ENCODE assay signal across 8 mouse cellular contexts in genomic region chr6:120579110-120579830, GRCm38 (mm10). TPM values are rescaled to one million over a fixed set of nuclear protein-coding genes. Genes with fewer than 3 reads are reported as not detected.
A peak's percentile ranks its signal among the peaks of the same experiment; 100 is the strongest.
DNase-seq lines count a peak whose midpoint lies in the region; ATAC-seq and TF ChIP-seq lines count a peak whose summit lies in the region.

No protein-coding gene starts in this region.

- H3K79me2 ChIP-seq in heart, adult 2 months (replicated peaks; ENCODE audit: control insufficient read depth, insufficient read depth, low read length), result no peaks in the 10 kb centered on the region

- TF ChIP-seq CTCF in heart, adult 2 months (IDR thresholded peaks at IDR 0.05), result no peak
- TF ChIP-seq CTCF in cortical plate, adult 2 months (IDR thresholded peaks at IDR 0.05; ENCODE audit: extremely low read depth, insufficient read depth, low read length), result no peak
- no peak for TF ChIP-seq CTCF in thymus, adult 2 months (IDR thresholded peaks at IDR 0.05; ENCODE audit: borderline replicate concordance, control insufficient read depth, extremely low read depth, insufficient read depth, low read length, poor library complexity)

- peak overlapping the region; percentile 79 for H3K27ac ChIP-seq in heart, adult 2 months
- H3K27ac ChIP-seq in cortical plate, adult 2 months (ENCODE audit: insufficient read depth, low read length), result no peak overlapping the region
- no peak overlapping the region for H3K27ac ChIP-seq in heart, embryonic 15.5 days
- peak overlapping the region; percentile 70 for H3K27ac ChIP-seq in midbrain, embryonic 16.5 days (ENCODE audit: low read length)
- H3K27ac ChIP-seq in thymus, adult 2 months (ENCODE audit: control insufficient read depth, insufficient read depth, low read length), result peak overlapping the region; percentile 92

- ATAC-seq in heart, embryonic 15.5 days (replicated peaks; ENCODE audit: insufficient number of reproducible peaks, insufficient read depth, low FRiP score, low read depth), result no peak
- ATAC-seq in midbrain, embryonic 16.5 days, result peak; percentile 22; the same call in 1 of the 2 replicates

- H3K27me3 ChIP-seq in heart, adult 2 months (ENCODE audit: control insufficient read depth, insufficient read depth, low read length), result no peaks in the 10 kb centered on the region
- H3K27me3 ChIP-seq in heart, embryonic 15.5 days, result 0 out of 2 replicates have a peak, but pooled peaks cover 12% of the 10 kb centered on the region
- no peaks in the 10 kb centered on the region for H3K27me3 ChIP-seq in midbrain, embryonic 16.5 days (ENCODE audit: control insufficient read depth, insufficient read depth, low read depth, low read length)
- no peaks in the 10 kb centered on the region for H3K27me3 ChIP-seq in thymus, adult 2 months (ENCODE audit: control insufficient read depth, insufficient read depth, low read length)

- peak overlapping the region; percentile 60 for H3K9ac ChIP-seq in heart, adult 2 months (ENCODE audit: low read depth, low read length)
- H3K9ac ChIP-seq in heart, embryonic 15.5 days, result peak overlapping the region; percentile 47
- peak overlapping the region; percentile 66 for H3K9ac ChIP-seq in midbrain, embryonic 16.5 days (ENCODE audit: low read depth, low read length)

- intact Hi-C loops in heart, adult 2 months (cut with DNase I), result no loop called here

- WGBS in heart, adult 2 months, result 17% methylated on average over 21 of the region's 21 CpGs
- 4% methylated on average over 21 of the region's 21 CpGs for WGBS in heart, embryonic 15.5 days
- WGBS in midbrain, embryonic 16.5 days, result 3% methylated on average over 21 of the region's 21 CpGs
- 31% methylated on average over 21 of the region's 21 CpGs for WGBS in thymus, adult 2 months

- TF ChIP-seq EP300 in heart, adult 2 months (IDR thresholded peaks at IDR 0.05; ENCODE audit: insufficient read depth, low read depth, low read length), result no peak

- H3K4me3 ChIP-seq in heart, adult 2 months, result peak overlapping the region; percentile 38
- H3K4me3 ChIP-seq in cortical plate, adult 2 months (ENCODE audit: insufficient read depth, low read length), result peak overlapping the region; percentile 13; the same call in 1 of the 2 replicates
- peak overlapping the region; percentile 55 for H3K4me3 ChIP-seq in heart, embryonic 15.5 days
- H3K4me3 ChIP-seq in midbrain, embryonic 16.5 days (ENCODE audit: low read depth, low read length), result peak overlapping the region; percentile 47
- H3K4me3 ChIP-seq in thymus, adult 2 months (ENCODE audit: control insufficient read depth, insufficient read depth, low read length), result peak overlapping the region; percentile 27

- H3K4me2 ChIP-seq in heart, embryonic 15.5 days, result peak overlapping the region; percentile 86
- peak overlapping the region; percentile 94 for H3K4me2 ChIP-seq in midbrain, embryonic 16.5 days (ENCODE audit: low read length)

- H3K4me1 ChIP-seq in heart, adult 2 months (ENCODE audit: control insufficient read depth, insufficient read depth, low read length), result peaks cover 2% of the 10 kb centered on the region; the same call in 1 of the 2 replicates
- no peaks in the 10 kb centered on the region for H3K4me1 ChIP-seq in cortical plate, adult 2 months (ENCODE audit: control insufficient read depth, insufficient read depth, low read length)
- peaks cover 16% of the 10 kb centered on the region for H3K4me1 ChIP-seq in heart, embryonic 15.5 days (replicated peaks)
- H3K4me1 ChIP-seq in midbrain, embryonic 16.5 days (ENCODE audit: control insufficient read depth, insufficient read depth, low read length), result peaks cover 17% of the 10 kb centered on the region
- H3K4me1 ChIP-seq in thymus, adult 2 months (replicated peaks; ENCODE audit: control insufficient read depth, insufficient read depth, low read length), result peaks cover 24% of the 10 kb centered on the region

- H3K36me3 ChIP-seq in heart, adult 2 months (ENCODE audit: control insufficient read depth, insufficient read depth, low read length), result no peaks in the 10 kb centered on the region
- no peaks in the 10 kb centered on the region for H3K36me3 ChIP-seq in heart, embryonic 15.5 days
- H3K36me3 ChIP-seq in midbrain, embryonic 16.5 days (ENCODE audit: control insufficient read depth, insufficient read depth, low read length), result no peaks in the 10 kb centered on the region
- no peaks in the 10 kb centered on the region for H3K36me3 ChIP-seq in thymus, adult 2 months (ENCODE audit: control insufficient read depth, insufficient read depth, low read length)

- peak; percentile 37 to 49 for DNase-seq in heart, adult 2 months
- DNase-seq in heart, adult 8-10 months (ENCODE audit: low spot score), result no peak
- DNase-seq in kidney, postnatal 36 days, result peak; percentile 76 to 80
- peak; percentile 49 for DNase-seq in thymus, adult 2 months
- no peak for DNase-seq in adipocyte (ENCODE audit: low spot score)

- H3K9me3 ChIP-seq in heart, embryonic 15.5 days (replicated peaks), result no peaks in the 10 kb centered on the region
- H3K9me3 ChIP-seq in midbrain, embryonic 16.5 days (replicated peaks; ENCODE audit: control insufficient read depth, low read length, poor library complexity, severe bottlenecking), result no peaks in the 10 kb centered on the region

- no peak for TF ChIP-seq POLR2A in heart, adult 2 months (IDR thresholded peaks at IDR 0.05; ENCODE audit: insufficient read depth, low read depth, low read length)
- no peak for TF ChIP-seq POLR2A in cortical plate, adult 2 months (IDR thresholded peaks at IDR 0.05; ENCODE audit: extremely low read depth, insufficient read depth, low read length)
- TF ChIP-seq POLR2A in thymus, adult 2 months (IDR thresholded peaks at IDR 0.05; ENCODE audit: control insufficient read depth, extremely low read depth, insufficient read depth, low read length, poor library complexity), result no peak

RNA-seq across cellular contexts. Expression of gene Hdhd5, which starts 48.2 kb away (rescaled TPM):
- total RNA-seq in heart, adult 2 months (2021), result 10 to 100 TPM; 17.1 to 18.4 TPM
- polyA plus RNA-seq in heart, adult 2 months (2012; rRNA removed), result 29.9 and 38.7 TPM in 2 replicates
- 10 to 100 TPM; 20.1 to 25.0 (median 22.9) TPM for total RNA-seq in heart, adult 8-10 months (2022)
- polyA plus RNA-seq in cortical plate, adult 2 months (2012; rRNA removed), result 45.6 and 46.9 TPM in 2 replicates
- 12.4 and 15.6 TPM in 2 replicates for polyA plus RNA-seq in heart, embryonic 15.5 days (2015; fragmentation: Nextera tagmentation; extraction: Ambion mirVana)
- 14.6 and 15.0 TPM in 2 replicates for polyA plus RNA-seq in midbrain, embryonic 16.5 days (2015; fragmentation: Nextera tagmentation; extraction: Ambion mirVana)
- 62.4 and 74.5 TPM in 2 replicates for polyA plus RNA-seq in thymus, adult 2 months (2012; rRNA removed)

Comparison
In these comparisons a context has a peak if more than half of its experiments do, and no peak if none do; other contexts are left out.
1. DNase-seq: peak in heart, adult 2 months (2 of 2), kidney, postnatal 36 days (2 of 2) and thymus, adult 2 months (single experiment); none in heart, adult 8-10 months (single experiment) and adipocyte (single experiment).
2. H3K27ac ChIP-seq: peak in heart, adult 2 months (single experiment), midbrain, embryonic 16.5 days (single experiment) and thymus, adult 2 months (single experiment); none in cortical plate, adult 2 months (single experiment) and heart, embryonic 15.5 days (single experiment).
3. Peak in every context shown above with its lines, with median percentiles within 50 percentile points of each other: H3K4me3 ChIP-seq and H3K9ac ChIP-seq.